Mouse (Mus musculus) kidney, postnatal 25 days (tissue): ENCODE data around the gene Ccl12.

Experiments
- DNase-seq, 2 experiments: peaks; one replicate each; pipeline ENCODE4 v3.0.0; 2021; ENCODE audit warnings: mixed read lengths in 2 of 2

Gene Ccl12

GRCm38 (mm10) chr11:82139492-82140094 is 37.9 kb downstream of the Ccl12 start:
- DNase-seq: no peak
